Mouse (Mus musculus): Measurements from ENCODE around the gene Rho. TPM values are rescaled to one million over a fixed set of nuclear protein-coding genes. Genes with fewer than 3 reads are reported as not detected.

Rho gene
- polyA plus RNA-seq, 1 experiment from 2014 or later: 0.51 TPM

- H3K4me1 ChIP-seq (ENCODE audit: control insufficient read depth, insufficient read depth, low read length): peaks cover 30% of the 10 kb centered on the region
Observed at GRCm38 (mm10) chr6:115955664-115956063, 24.1 kb downstream of the Rho start.

GRCm38 (mm10) chr6:115956418-115956921 is 24.9 kb downstream of the Rho start:
- H3K4me2 ChIP-seq (ENCODE audit: low read depth, low read length): no peak overlapping the region
- no peak overlapping the region for H3K9ac ChIP-seq (ENCODE audit: low read depth, low read length)
- 76% methylated on average over 13 of the region's 13 CpGs for WGBS
- H3K27me3 ChIP-seq (replicated peaks; ENCODE audit: control insufficient read depth, insufficient read depth, low read length): no peaks in the 10 kb centered on the region
- H3K36me3 ChIP-seq (ENCODE audit: control insufficient read depth, insufficient read depth, low read length): peaks cover 11% of the 10 kb centered on the region
- H3K9me3 ChIP-seq (ENCODE audit: control insufficient read depth, low read length): peaks cover 4% of the 10 kb centered on the region; the same call in 1 of the 2 replicates
- no peak overlapping the region for H3K27ac ChIP-seq (replicated peaks; ENCODE audit: low read depth, low read length)
- peaks cover 30% of the 10 kb centered on the region for H3K4me1 ChIP-seq (ENCODE audit: control insufficient read depth, insufficient read depth, low read length)
- H3K4me3 ChIP-seq (ENCODE audit: low read depth, low read length): no peak overlapping the region
- no peak for DNase-seq (ENCODE audit: low spot score)
- no peak for ATAC-seq (ENCODE audit: low read depth)

More at GRCm38 (mm10) chr6:115955664-115956063, 24.1 kb downstream of the Rho start:
- Histone ChIP-seq H3K9me3 (ENCODE audit: control insufficient read depth, low read length) (peaks cover 6% of the 10 kb centered on the region; the same call in 1 of the 2 replicates), H3K9ac (ENCODE audit: low read depth, low read length) (no peak overlapping the region), H3K4me3 (ENCODE audit: low read depth, low read length) (no peak overlapping the region), H3K36me3 (ENCODE audit: control insufficient read depth, insufficient read depth, low read length) (peaks cover 11% of the 10 kb centered on the region), H3K4me2 (ENCODE audit: low read depth, low read length) (no peak overlapping the region), H3K27ac (replicated peaks; ENCODE audit: low read depth, low read length) (no peak overlapping the region; the same call in 1 of the 2 replicates), H3K27me3 (replicated peaks; ENCODE audit: control insufficient read depth, insufficient read depth, low read length) (no peaks in the 10 kb centered on the region)
- no peak for ATAC-seq (ENCODE audit: low read depth)
- DNase-seq (ENCODE audit: low spot score): no peak
- 68% methylated on average over 11 of the region's 11 CpGs for WGBS

- Histone ChIP-seq H3K9me3 (ENCODE audit: control insufficient read depth, low read length) (no peaks in the 10 kb centered on the region), H3K4me1 (ENCODE audit: control insufficient read depth, insufficient read depth, low read length) (peaks cover 30% of the 10 kb centered on the region), H3K36me3 (ENCODE audit: control insufficient read depth, insufficient read depth, low read length) (peaks cover 11% of the 10 kb centered on the region), H3K9ac (ENCODE audit: low read depth, low read length) (no peak overlapping the region), H3K27me3 (replicated peaks; ENCODE audit: control insufficient read depth, insufficient read depth, low read length) (no peaks in the 10 kb centered on the region), H3K27ac (replicated peaks; ENCODE audit: low read depth, low read length) (peak overlapping the region; percentile 61; the same call in 1 of the 2 replicates), H3K4me3 (ENCODE audit: low read depth, low read length) (no peak overlapping the region), H3K4me2 (ENCODE audit: low read depth, low read length) (no peak overlapping the region)
- no peak for ATAC-seq (ENCODE audit: low read depth)
- 26% methylated on average over 16 of the region's 16 CpGs for WGBS
- DNase-seq (ENCODE audit: low spot score): peak; percentile 75
Observed at GRCm38 (mm10) chr6:115956922-115957601, 25.5 kb downstream of the Rho start.

GRCm38 (mm10) chr6:115957681-115958080 is 26.1 kb downstream of the Rho start:
- Histone ChIP-seq H3K9ac (ENCODE audit: low read depth, low read length) (0 out of 2 replicates have a peak overlapping the region, but pooled peaks have one; percentile 11), H3K27me3 (replicated peaks; ENCODE audit: control insufficient read depth, insufficient read depth, low read length) (no peaks in the 10 kb centered on the region), H3K9me3 (ENCODE audit: control insufficient read depth, low read length) (no peaks in the 10 kb centered on the region), H3K4me2 (ENCODE audit: low read depth, low read length) (no peak overlapping the region), H3K4me1 (ENCODE audit: control insufficient read depth, insufficient read depth, low read length) (peaks cover 30% of the 10 kb centered on the region), H3K36me3 (ENCODE audit: control insufficient read depth, insufficient read depth, low read length) (peaks cover 15% of the 10 kb centered on the region), H3K27ac (replicated peaks; ENCODE audit: low read depth, low read length) (peak overlapping the region; percentile 61), H3K4me3 (ENCODE audit: low read depth, low read length) (no peak overlapping the region)
- whole genome bisulfite sequencing: 21% methylated on average over 6 of the region's 6 CpGs
- ATAC-seq (ENCODE audit: low read depth) (0 out of 2 replicates have a peak, but pooled peaks have one; percentile 16), DNase-seq (ENCODE audit: low spot score) (peak; percentile 44)

GRCm38 (mm10) chr6:115958445-115958844 is 26.9 kb downstream of the Rho start:
- Histone ChIP-seq H3K27ac (replicated peaks; ENCODE audit: low read depth, low read length) (peak overlapping the region; percentile 61), H3K9ac (ENCODE audit: low read depth, low read length) (no peak overlapping the region), H3K4me1 (ENCODE audit: control insufficient read depth, insufficient read depth, low read length) (peaks cover 30% of the 10 kb centered on the region), H3K4me3 (ENCODE audit: low read depth, low read length) (no peak overlapping the region), H3K27me3 (replicated peaks; ENCODE audit: control insufficient read depth, insufficient read depth, low read length) (no peaks in the 10 kb centered on the region), H3K9me3 (ENCODE audit: control insufficient read depth, low read length) (no peaks in the 10 kb centered on the region), H3K36me3 (ENCODE audit: control insufficient read depth, insufficient read depth, low read length) (peaks cover 16% of the 10 kb centered on the region), H3K4me2 (ENCODE audit: low read depth, low read length) (no peak overlapping the region)
- DNase-seq (ENCODE audit: low spot score): no peak
- ATAC-seq (ENCODE audit: low read depth): no peak
- 88% methylated on average over 9 of the region's 9 CpGs for WGBS

GRCm38 (mm10) chr6:115959151-115959691 is 27.7 kb downstream of the Rho start:
- H3K27me3 ChIP-seq (replicated peaks; ENCODE audit: control insufficient read depth, insufficient read depth, low read length): no peaks in the 10 kb centered on the region

GRCm38 (mm10) chr6:115960322-115960721 is 28.8 kb downstream of the Rho start:
- Histone ChIP-seq H3K36me3 (ENCODE audit: control insufficient read depth, insufficient read depth, low read length) (peaks cover 22% of the 10 kb centered on the region), H3K4me2 (ENCODE audit: low read depth, low read length) (no peak overlapping the region), H3K27ac (replicated peaks; ENCODE audit: low read depth, low read length) (no peak overlapping the region), H3K27me3 (replicated peaks; ENCODE audit: control insufficient read depth, insufficient read depth, low read length) (no peaks in the 10 kb centered on the region), H3K4me3 (ENCODE audit: low read depth, low read length) (no peak overlapping the region), H3K9me3 (ENCODE audit: control insufficient read depth, low read length) (no peaks in the 10 kb centered on the region), H3K9ac (ENCODE audit: low read depth, low read length) (no peak overlapping the region), H3K4me1 (ENCODE audit: control insufficient read depth, insufficient read depth, low read length) (peaks cover 24% of the 10 kb centered on the region)
- DNase-seq (ENCODE audit: low spot score): no peak
- no peak for ATAC-seq (ENCODE audit: low read depth)
- WGBS: 93% methylated on average over 19 of the region's 19 CpGs

More at GRCm38 (mm10) chr6:115959151-115959691, 27.7 kb downstream of the Rho start:
- H3K9ac ChIP-seq (ENCODE audit: low read depth, low read length): no peak overlapping the region
- DNase-seq (ENCODE audit: low spot score): peak; percentile 76
- peak overlapping the region; percentile 44 for H3K27ac ChIP-seq (replicated peaks; ENCODE audit: low read depth, low read length)
- peaks cover 22% of the 10 kb centered on the region for H3K36me3 ChIP-seq (ENCODE audit: control insufficient read depth, insufficient read depth, low read length)
- ATAC-seq (ENCODE audit: low read depth): 0 out of 2 replicates have a peak, but pooled peaks have one; percentile 14
- WGBS: 45% methylated on average over 7 of the region's 7 CpGs
- H3K4me2 ChIP-seq (ENCODE audit: low read depth, low read length): no peak overlapping the region
- H3K4me3 ChIP-seq (ENCODE audit: low read depth, low read length): no peak overlapping the region
- H3K4me1 ChIP-seq (ENCODE audit: control insufficient read depth, insufficient read depth, low read length): peaks cover 30% of the 10 kb centered on the region
- H3K9me3 ChIP-seq (ENCODE audit: control insufficient read depth, low read length): no peaks in the 10 kb centered on the region

- Histone ChIP-seq H3K4me3 (ENCODE audit: low read depth, low read length) (no peak overlapping the region), H3K9me3 (ENCODE audit: control insufficient read depth, low read length) (no peaks in the 10 kb centered on the region), H3K4me2 (ENCODE audit: low read depth, low read length) (no peak overlapping the region), H3K4me1 (ENCODE audit: control insufficient read depth, insufficient read depth, low read length) (peaks cover 24% of the 10 kb centered on the region), H3K27me3 (replicated peaks; ENCODE audit: control insufficient read depth, insufficient read depth, low read length) (no peaks in the 10 kb centered on the region), H3K27ac (replicated peaks; ENCODE audit: low read depth, low read length) (no peak overlapping the region), H3K36me3 (ENCODE audit: control insufficient read depth, insufficient read depth, low read length) (peaks cover 34% of the 10 kb centered on the region), H3K9ac (ENCODE audit: low read depth, low read length) (no peak overlapping the region)
- no peak for DNase-seq (ENCODE audit: low spot score)
- no peak for ATAC-seq (ENCODE audit: low read depth)
- WGBS: 87% methylated on average over 3 of the region's 3 CpGs
Observed at GRCm38 (mm10) chr6:115961743-115962142, 30.2 kb downstream of the Rho start.
